Mouse (Mus musculus): ENCODE measurements around the gene Zfr2. TPM values are rescaled to one million over a fixed set of nuclear protein-coding genes. Genes with fewer than 3 reads are reported as not detected.

Zfr2 gene
- polyA plus RNA-seq, 1 experiment from 2014 or later = 7.3 TPM

GRCm38 (mm10) chr10:81294442-81294841 is 61.5 kb downstream of the Zfr2 start:
- peaks cover 24% of the 10 kb centered on the region for H3K27me3 ChIP-seq (ENCODE audit: control insufficient read depth, insufficient read depth, low read length)
- peak overlapping the region; percentile 98 for H3K4me2 ChIP-seq (ENCODE audit: low read length)
- peak overlapping the region; percentile 78; the same call in 1 of the 2 replicates for H3K9ac ChIP-seq (ENCODE audit: low read length)
- H3K4me3 ChIP-seq (ENCODE audit: control insufficient read depth in 1 of 2, insufficient read depth in 1 of 2, low read depth in 1 of 2, low read length in 2 of 2) = peak overlapping the region in 1 of 2 experiments; percentile 85; a peak in 3 of 4 replicates
- no peak overlapping the region for H3K27ac ChIP-seq (replicated peaks in 1 of 2; ENCODE audit: control insufficient read depth in 1 of 2, insufficient read depth in 1 of 2, low read depth in 2 of 2, low read length in 2 of 2)
- no peaks in the 10 kb centered on the region for H3K9me3 ChIP-seq (ENCODE audit: control insufficient read depth, low read length)
- WGBS = 48% methylated on average over 8 of the region's 8 CpGs
- H3K4me1 ChIP-seq (ENCODE audit: control insufficient read depth in 2 of 2, insufficient read depth in 2 of 2, low read length in 2 of 2) = peaks cover 30 to 34% of the 10 kb centered on the region in 2 experiments
- no peak for ATAC-seq (ENCODE audit: insufficient number of reproducible peaks, insufficient read depth, low FRiP score, low read depth)
- no peaks in the 10 kb centered on the region; the same call in 1 of the 2 replicates for H3K36me3 ChIP-seq (ENCODE audit: control insufficient read depth, insufficient read depth, low read length)

GRCm38 (mm10) chr10:81295185-81295584 is 62.2 kb downstream of the Zfr2 start:
- Histone ChIP-seq H3K9ac (ENCODE audit: low read length) (0 out of 2 replicates have a peak overlapping the region, but pooled peaks have one; percentile 78), H3K27me3 (ENCODE audit: control insufficient read depth, insufficient read depth, low read length) (peaks cover 17% of the 10 kb centered on the region), H3K9me3 (ENCODE audit: control insufficient read depth, low read length) (no peaks in the 10 kb centered on the region), H3K36me3 (ENCODE audit: control insufficient read depth, insufficient read depth, low read length) (no peaks in the 10 kb centered on the region; the same call in 1 of the 2 replicates), H3K4me3 (ENCODE audit: control insufficient read depth in 1 of 2, insufficient read depth in 1 of 2, low read depth in 1 of 2, low read length in 2 of 2) (no peak overlapping the region), H3K4me1 (ENCODE audit: control insufficient read depth in 2 of 2, insufficient read depth in 2 of 2, low read length in 2 of 2) (peaks cover 36 to 42% of the 10 kb centered on the region in 2 experiments), H3K4me2 (ENCODE audit: low read length) (no peak overlapping the region), H3K27ac (replicated peaks in 1 of 2; ENCODE audit: control insufficient read depth in 1 of 2, insufficient read depth in 1 of 2, low read depth in 2 of 2, low read length in 2 of 2) (no peak overlapping the region)
- no peak for ATAC-seq (ENCODE audit: insufficient number of reproducible peaks, insufficient read depth, low FRiP score, low read depth)
- 86% methylated on average over 6 of the region's 6 CpGs for WGBS

DNA sequence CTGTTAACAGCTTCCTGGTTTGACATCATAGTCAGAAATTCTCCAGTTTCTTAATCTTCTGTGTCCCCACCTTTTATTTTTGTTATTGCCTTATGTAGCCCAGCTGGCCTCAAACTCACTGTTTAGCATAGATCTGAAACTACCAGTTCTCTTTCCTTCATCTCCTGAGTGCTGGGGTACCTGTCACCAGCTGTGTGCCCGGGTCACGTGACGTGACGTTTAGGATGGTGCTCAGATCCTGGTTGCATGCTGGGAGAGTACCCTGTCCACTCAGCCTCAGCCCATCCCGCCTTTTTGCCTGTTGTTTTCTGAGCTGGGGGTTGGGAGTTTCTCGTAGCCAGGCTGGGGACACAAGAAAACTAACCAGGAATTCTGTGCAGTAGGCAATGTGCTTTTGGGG is 64.3 kb downstream of the Zfr2 start:
- Histone ChIP-seq H3K36me3 (ENCODE audit: control insufficient read depth, insufficient read depth, low read length) (no peaks in the 10 kb centered on the region; the same call in 1 of the 2 replicates), H3K4me3 (ENCODE audit: control insufficient read depth in 1 of 2, insufficient read depth in 1 of 2, low read depth in 1 of 2, low read length in 2 of 2) (no peak overlapping the region), H3K27ac (replicated peaks in 1 of 2; ENCODE audit: control insufficient read depth in 1 of 2, insufficient read depth in 1 of 2, low read depth in 2 of 2, low read length in 2 of 2) (peak overlapping the region; percentile 62 to 71), H3K27me3 (ENCODE audit: control insufficient read depth, insufficient read depth, low read length) (no peaks in the 10 kb centered on the region), H3K9me3 (ENCODE audit: control insufficient read depth, low read length) (no peaks in the 10 kb centered on the region), H3K9ac (ENCODE audit: low read length) (peak overlapping the region; percentile 54), H3K4me2 (ENCODE audit: low read length) (peak overlapping the region; percentile 26), H3K4me1 (ENCODE audit: control insufficient read depth in 2 of 2, insufficient read depth in 2 of 2, low read length in 2 of 2) (peaks cover 50 to 60% of the 10 kb centered on the region in 2 experiments)
- WGBS = 83% methylated on average over 6 of the region's 6 CpGs
- ATAC-seq (ENCODE audit: insufficient number of reproducible peaks, insufficient read depth, low FRiP score, low read depth) = no peak

DNA sequence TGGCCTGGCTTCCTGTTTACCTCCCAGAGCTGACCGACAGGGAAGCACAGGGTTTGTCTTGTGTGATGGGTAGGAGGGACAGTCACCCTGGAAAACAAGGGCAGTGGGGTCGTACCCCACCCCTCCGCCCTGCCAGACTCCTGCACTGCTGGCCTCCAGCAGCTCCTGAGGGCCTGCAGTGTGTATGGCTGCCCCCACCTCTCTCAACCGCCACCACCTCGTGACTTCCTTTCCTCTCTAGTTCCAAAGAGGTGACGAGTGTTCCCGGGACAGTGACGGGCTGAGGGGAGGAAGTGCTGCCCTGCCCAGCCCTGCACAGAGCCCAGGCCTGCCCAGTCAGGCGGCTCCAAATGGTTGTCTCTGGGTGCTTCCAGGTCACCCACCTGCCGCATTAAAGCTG is 64.9 kb downstream of the Zfr2 start:
- Histone ChIP-seq H3K4me2 (ENCODE audit: low read length) (peak overlapping the region; percentile 26), H3K9me3 (ENCODE audit: control insufficient read depth, low read length) (no peaks in the 10 kb centered on the region), H3K9ac (ENCODE audit: low read length) (peak overlapping the region; percentile 54), H3K4me1 (ENCODE audit: control insufficient read depth in 2 of 2, insufficient read depth in 2 of 2, low read length in 2 of 2) (peaks cover 55 to 66% of the 10 kb centered on the region in 2 experiments), H3K36me3 (ENCODE audit: control insufficient read depth, insufficient read depth, low read length) (no peaks in the 10 kb centered on the region; the same call in 1 of the 2 replicates), H3K27ac (replicated peaks in 1 of 2; ENCODE audit: control insufficient read depth in 1 of 2, insufficient read depth in 1 of 2, low read depth in 2 of 2, low read length in 2 of 2) (peak overlapping the region; percentile 62 to 71), H3K4me3 (ENCODE audit: control insufficient read depth in 1 of 2, insufficient read depth in 1 of 2, low read depth in 1 of 2, low read length in 2 of 2) (no peak overlapping the region), H3K27me3 (ENCODE audit: control insufficient read depth, insufficient read depth, low read length) (no peaks in the 10 kb centered on the region)
- ATAC-seq (ENCODE audit: insufficient number of reproducible peaks, insufficient read depth, low FRiP score, low read depth) = peak; percentile 61
- WGBS = 23% methylated on average over 10 of the region's 10 CpGs

DNA sequence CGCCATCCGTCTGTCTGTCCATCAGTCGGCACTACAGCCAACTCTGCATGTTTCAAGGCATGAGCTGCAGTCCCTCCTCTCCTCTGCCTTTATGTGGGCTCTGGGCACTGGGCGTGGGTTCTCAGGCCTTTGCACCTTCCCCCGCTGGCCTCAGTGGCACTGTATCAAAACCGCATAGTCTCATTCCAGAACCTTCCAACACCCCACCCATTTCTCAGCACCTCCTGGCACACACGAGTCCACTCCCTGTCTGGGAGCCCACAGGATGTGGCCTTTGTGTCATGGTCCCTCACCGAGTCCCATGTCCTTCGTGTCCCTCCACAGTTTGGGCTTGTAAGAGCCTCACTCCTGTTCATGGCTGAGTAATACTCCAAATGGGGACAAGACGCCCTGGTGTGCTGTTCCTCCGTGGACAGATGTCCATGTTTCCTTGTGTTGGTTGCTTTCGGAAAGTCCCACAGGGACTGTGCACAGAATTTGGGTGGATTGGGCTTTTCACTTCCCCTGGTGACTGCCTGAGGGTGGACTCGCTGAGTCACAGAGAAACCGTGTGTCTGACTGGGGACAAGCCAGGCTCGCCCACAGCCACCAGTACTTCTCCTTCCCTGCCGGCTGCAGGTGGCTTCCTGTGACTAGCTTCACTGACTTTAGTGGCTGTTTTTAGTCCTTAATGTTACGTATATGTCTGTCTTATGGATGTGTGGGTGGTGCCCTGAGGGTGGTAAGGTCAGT is 65.6 kb downstream of the Zfr2 start:
- Histone ChIP-seq H3K9ac (ENCODE audit: low read length) (0 out of 2 replicates have a peak overlapping the region, but pooled peaks have one; percentile 54), H3K9me3 (ENCODE audit: control insufficient read depth, low read length) (no peaks in the 10 kb centered on the region)
- 87% methylated on average over 17 of the region's 17 CpGs for WGBS

GRCm38 (mm10) chr10:81299585-81300351 is 66.8 kb downstream of the Zfr2 start:
- WGBS = 84% methylated on average over 14 of the region's 14 CpGs
- H3K4me2 ChIP-seq (ENCODE audit: low read length) = no peak overlapping the region
- H3K4me1 ChIP-seq (ENCODE audit: control insufficient read depth in 2 of 2, insufficient read depth in 2 of 2, low read length in 2 of 2) = peaks cover 50 to 71% of the 10 kb centered on the region in 2 experiments
- H3K9ac ChIP-seq (ENCODE audit: low read length) = peak overlapping the region; percentile 34; the same call in 1 of the 2 replicates
- H3K4me3 ChIP-seq (ENCODE audit: control insufficient read depth in 1 of 2, insufficient read depth in 1 of 2, low read depth in 1 of 2, low read length in 2 of 2) = no peak overlapping the region
- ATAC-seq (ENCODE audit: insufficient number of reproducible peaks, insufficient read depth, low FRiP score, low read depth) = no peak
- H3K36me3 ChIP-seq (ENCODE audit: control insufficient read depth, insufficient read depth, low read length) = no peaks in the 10 kb centered on the region; the same call in 1 of the 2 replicates
- H3K9me3 ChIP-seq (ENCODE audit: control insufficient read depth, low read length) = no peaks in the 10 kb centered on the region
- H3K27me3 ChIP-seq (ENCODE audit: control insufficient read depth, insufficient read depth, low read length) = no peaks in the 10 kb centered on the region
- H3K27ac ChIP-seq (replicated peaks in 1 of 2; ENCODE audit: control insufficient read depth in 1 of 2, insufficient read depth in 1 of 2, low read depth in 2 of 2, low read length in 2 of 2) = no peak overlapping the region

More for the DNA sequence above, 65.6 kb downstream of the Zfr2 start:
- Histone ChIP-seq H3K27me3 (ENCODE audit: control insufficient read depth, insufficient read depth, low read length) (no peaks in the 10 kb centered on the region), H3K36me3 (ENCODE audit: control insufficient read depth, insufficient read depth, low read length) (no peaks in the 10 kb centered on the region; the same call in 1 of the 2 replicates), H3K4me1 (ENCODE audit: control insufficient read depth in 2 of 2, insufficient read depth in 2 of 2, low read length in 2 of 2) (peaks cover 61 to 72% of the 10 kb centered on the region in 2 experiments), H3K4me2 (ENCODE audit: low read length) (no peak overlapping the region), H3K4me3 (ENCODE audit: control insufficient read depth in 1 of 2, insufficient read depth in 1 of 2, low read depth in 1 of 2, low read length in 2 of 2) (no peak overlapping the region), H3K27ac (replicated peaks in 1 of 2; ENCODE audit: control insufficient read depth in 1 of 2, insufficient read depth in 1 of 2, low read depth in 2 of 2, low read length in 2 of 2) (peak overlapping the region; percentile 62 to 71)
- no peak for ATAC-seq (ENCODE audit: insufficient number of reproducible peaks, insufficient read depth, low FRiP score, low read depth)

GRCm38 (mm10) chr10:81300352-81300907 is 67.5 kb downstream of the Zfr2 start:
- Histone ChIP-seq H3K4me3 (ENCODE audit: control insufficient read depth in 1 of 2, insufficient read depth in 1 of 2, low read depth in 1 of 2, low read length in 2 of 2) (no peak overlapping the region), H3K4me1 (ENCODE audit: control insufficient read depth in 2 of 2, insufficient read depth in 2 of 2, low read length in 2 of 2) (peaks cover 49 to 70% of the 10 kb centered on the region in 2 experiments), H3K27ac (replicated peaks in 1 of 2; ENCODE audit: control insufficient read depth in 1 of 2, insufficient read depth in 1 of 2, low read depth in 2 of 2, low read length in 2 of 2) (no peak overlapping the region), H3K9me3 (ENCODE audit: control insufficient read depth, low read length) (no peaks in the 10 kb centered on the region), H3K36me3 (ENCODE audit: control insufficient read depth, insufficient read depth, low read length) (no peaks in the 10 kb centered on the region; the same call in 1 of the 2 replicates), H3K27me3 (ENCODE audit: control insufficient read depth, insufficient read depth, low read length) (no peaks in the 10 kb centered on the region), H3K4me2 (ENCODE audit: low read length) (no peak overlapping the region), H3K9ac (ENCODE audit: low read length) (no peak overlapping the region)
- 72% methylated on average over 9 of the region's 9 CpGs for WGBS
- no peak for ATAC-seq (ENCODE audit: insufficient number of reproducible peaks, insufficient read depth, low FRiP score, low read depth)

Measured in heart, embryonic 14.5 days (tissue).